Comparison of ENCODE assay signal across 11 mouse cellular contexts in the genomic region with DNA sequence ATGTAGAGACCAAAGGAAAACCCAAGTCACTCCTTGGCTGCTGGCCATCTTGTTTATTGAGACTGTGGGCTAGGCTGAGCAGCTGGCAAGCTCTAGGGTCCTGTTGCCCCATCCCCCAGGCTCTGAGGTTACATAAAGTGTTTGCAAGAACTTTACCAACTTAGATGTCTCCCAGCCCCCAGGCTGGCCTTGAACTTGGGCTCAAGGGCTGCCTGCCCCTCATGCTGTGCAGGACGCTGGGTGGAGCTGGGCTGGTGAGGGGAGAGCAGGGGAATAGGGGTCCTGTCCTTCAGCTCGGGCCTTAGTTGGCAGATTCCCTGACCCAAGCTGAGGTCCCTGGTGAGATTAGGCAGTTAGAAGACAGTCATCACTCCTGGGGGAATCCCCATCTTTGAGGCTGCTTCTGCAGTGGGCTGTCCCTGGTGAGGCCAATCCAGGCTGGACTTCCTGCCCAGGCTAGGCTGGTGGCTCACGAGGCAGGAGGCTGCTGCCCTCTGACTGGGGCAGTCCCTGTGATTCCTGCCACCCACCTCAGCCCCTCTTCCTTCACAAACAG. TPM values are rescaled to one million over a fixed set of nuclear protein-coding genes. Genes with fewer than 3 reads are reported as not detected.
DNase-seq lines count a peak whose midpoint lies in the region; ATAC-seq and TF ChIP-seq lines count a peak whose summit lies in the region.
"Had no signal": no experiment of that assay in that cellular context is flagged by ENCODE, and none has a peak within 500 bp of the region (broad histone marks: within the 10 kb centered on the region; RNA-seq: fewer than 3 reads in every experiment).

No protein-coding gene starts in this region.

- H3K27ac ChIP-seq in limb, embryonic 12.5 days = 0 out of 2 replicates have a peak overlapping the region, but pooled peaks have one; percentile 7
- no peak overlapping the region; the same call in 1 of the 2 replicates for H3K27ac ChIP-seq in limb, embryonic 10.5 days
- peak overlapping the region; percentile 9; the same call in 1 of the 2 replicates for H3K27ac ChIP-seq in lung, postnatal 0 days (ENCODE audit: low read length)
- H3K27ac ChIP-seq: forebrain, embryonic 13.5 days; heart, embryonic 15.5 days; liver, embryonic 14.5 days had no signal

- no peak for DNase-seq in limb, embryonic 10.5 days (ENCODE audit: low spot score)
- DNase-seq in CD4-positive, CD25-positive, alpha-beta regulatory T cell, adult 2 months (ENCODE audit: low read depth, low spot score) = peak; percentile 53
- peak; percentile 53 for DNase-seq in adipocyte (ENCODE audit: low spot score)
- DNase-seq in lung, postnatal 0 days (ENCODE audit: low spot score) = peak; percentile 50
- no peak for DNase-seq in left cerebral cortex, postnatal 36 days (ENCODE audit: low spot score in 2 of 2)
- no peak for DNase-seq in spleen, postnatal 14 days (ENCODE audit: low spot score in 2 of 2)
- DNase-seq: kidney, postnatal 14 days had no signal

- no peaks in the 10 kb centered on the region for H3K27me3 ChIP-seq in limb, embryonic 12.5 days
- no peaks in the 10 kb centered on the region for H3K27me3 ChIP-seq in limb, embryonic 10.5 days (ENCODE audit: low read depth, poor library complexity, severe bottlenecking)
- no peaks in the 10 kb centered on the region for H3K27me3 ChIP-seq in lung, postnatal 0 days (replicated peaks; ENCODE audit: insufficient read depth, low read length)
- H3K27me3 ChIP-seq: forebrain, embryonic 13.5 days; heart, embryonic 15.5 days had no signal

- no peak for TF ChIP-seq CTCF in lung, postnatal 0 days (IDR thresholded peaks at IDR 0.05)

- no peak for TF ChIP-seq EP300 in lung, postnatal 0 days (IDR thresholded peaks at IDR 0.05)

- ATAC-seq in limb, embryonic 12.5 days (ENCODE audit: insufficient number of reproducible peaks, insufficient read depth, low FRiP score, low TSS enrichment, low read depth) = no peak
- ATAC-seq in lung, postnatal 0 days = no peak
- ATAC-seq: forebrain, embryonic 13.5 days had no signal

- intact Hi-C loops in left cerebral cortex, postnatal 36 days (cut with DNase I) = no loop called here

- 0 out of 2 replicates have a peak overlapping the region, but pooled peaks have one; percentile 15 for H3K4me2 ChIP-seq in limb, embryonic 12.5 days
- no peak overlapping the region for H3K4me2 ChIP-seq in lung, postnatal 0 days (replicated peaks; ENCODE audit: low read depth, low read length)
- H3K4me2 ChIP-seq: forebrain, embryonic 13.5 days; heart, embryonic 15.5 days had no signal

- H3K4me1 ChIP-seq in limb, embryonic 12.5 days (replicated peaks) = peaks cover 26% of the 10 kb centered on the region
- H3K4me1 ChIP-seq in limb, embryonic 10.5 days = peaks cover 31% of the 10 kb centered on the region; the same call in 1 of the 2 replicates
- peaks cover 31% of the 10 kb centered on the region for H3K4me1 ChIP-seq in lung, postnatal 0 days (ENCODE audit: insufficient read depth, low read depth, low read length)

- 49% methylated on average over 3 of the region's 3 CpGs for WGBS in limb, embryonic 12.5 days
- 75% methylated on average over 3 of the region's 3 CpGs for WGBS in limb, embryonic 10.5 days
- 33% methylated on average over 3 of the region's 3 CpGs for WGBS in lung, postnatal 0 days

- no peak overlapping the region for H3K9ac ChIP-seq in limb, embryonic 12.5 days (replicated peaks)
- H3K9ac ChIP-seq in lung, postnatal 0 days (replicated peaks; ENCODE audit: low read depth) = no peak overlapping the region
- H3K9ac ChIP-seq: forebrain, embryonic 13.5 days; heart, embryonic 15.5 days; liver, embryonic 14.5 days had no signal

- no peaks in the 10 kb centered on the region for H3K36me3 ChIP-seq in limb, embryonic 12.5 days
- no peaks in the 10 kb centered on the region for H3K36me3 ChIP-seq in limb, embryonic 10.5 days
- no peaks in the 10 kb centered on the region for H3K36me3 ChIP-seq in lung, postnatal 0 days (ENCODE audit: insufficient read depth, low read length)
- H3K36me3 ChIP-seq: heart, embryonic 15.5 days had no signal

- H3K4me3 ChIP-seq in limb, embryonic 12.5 days (replicated peaks) = no peak overlapping the region
- no peak overlapping the region for H3K4me3 ChIP-seq in limb, embryonic 10.5 days
- H3K4me3 ChIP-seq in lung, postnatal 0 days (ENCODE audit: low read depth, low read length) = no peak overlapping the region
- H3K4me3 ChIP-seq: forebrain, embryonic 13.5 days; heart, embryonic 15.5 days had no signal

- H3K9me3 ChIP-seq in limb, embryonic 12.5 days = peaks cover 5% of the 10 kb centered on the region; the same call in 1 of the 2 replicates
- no peaks in the 10 kb centered on the region for H3K9me3 ChIP-seq in limb, embryonic 10.5 days (replicated peaks)
- H3K9me3 ChIP-seq in lung, postnatal 0 days (ENCODE audit: low read length) = no peaks in the 10 kb centered on the region
- H3K9me3 ChIP-seq: forebrain, embryonic 13.5 days; heart, embryonic 15.5 days had no signal

RNA-seq across cellular contexts. Expression of a gene that starts 37.3 kb away (rescaled TPM):
- polyA plus RNA-seq in limb, embryonic 12.5 days (2016; fragmentation: Nextera tagmentation; extraction: Ambion mirVana) = 19.4 and 20.6 TPM in 2 replicates
- polyA plus RNA-seq in limb, embryonic 10.5 days (2016; fragmentation: Nextera tagmentation; extraction: Ambion mirVana) = 4.5 and 9.8 TPM in 2 replicates
- 131 and 145 TPM in 2 replicates for polyA plus RNA-seq in lung, postnatal 0 days (2015; fragmentation: Nextera tagmentation; extraction: Ambion mirVana)
- total RNA-seq in left cerebral cortex, postnatal 36 days (2021) = 10 to 100 TPM; 17.4 to 23.9 TPM

RNA-seq across cellular contexts. Expression of a gene that starts 47.6 kb away (rescaled TPM):
- 6.2 and 6.4 TPM in 2 replicates for polyA plus RNA-seq in limb, embryonic 12.5 days (2016; fragmentation: Nextera tagmentation; extraction: Ambion mirVana)
- polyA plus RNA-seq in limb, embryonic 10.5 days (2016; fragmentation: Nextera tagmentation; extraction: Ambion mirVana) = 4.3 and 4.5 TPM in 2 replicates
- polyA plus RNA-seq in lung, postnatal 0 days (2015; fragmentation: Nextera tagmentation; extraction: Ambion mirVana) = 1.0 and 1.4 TPM in 2 replicates
- 100 to 1,000 TPM in 1 of 2 experiments, 10 to 100 TPM in 1; 97.9 to 136 TPM for total RNA-seq in left cerebral cortex, postnatal 36 days (2021)

RNA-seq across cellular contexts. Expression of a gene that starts 49.1 kb away (rescaled TPM):
- 74.8 and 75.2 TPM in 2 replicates for polyA plus RNA-seq in limb, embryonic 12.5 days (2016; fragmentation: Nextera tagmentation; extraction: Ambion mirVana)
- 85.0 and 85.4 TPM in 2 replicates for polyA plus RNA-seq in limb, embryonic 10.5 days (2016; fragmentation: Nextera tagmentation; extraction: Ambion mirVana)
- polyA plus RNA-seq in lung, postnatal 0 days (2015; fragmentation: Nextera tagmentation; extraction: Ambion mirVana) = 6.9 and 7.3 TPM in 2 replicates
- total RNA-seq in left cerebral cortex, postnatal 36 days (2021) = 10 to 100 TPM; 17.6 to 21.2 TPM

RNA-seq across cellular contexts. Expression of a gene that starts 58.3 kb away (rescaled TPM):
- polyA plus RNA-seq in limb, embryonic 12.5 days (2016; fragmentation: Nextera tagmentation; extraction: Ambion mirVana) = 0.33 TPM in 1 of 2 replicates, not detected in the other
- 0.11 and 0.18 TPM in 2 replicates for polyA plus RNA-seq in limb, embryonic 10.5 days (2016; fragmentation: Nextera tagmentation; extraction: Ambion mirVana)
- not detected in 2 replicates for polyA plus RNA-seq in lung, postnatal 0 days (2015; fragmentation: Nextera tagmentation; extraction: Ambion mirVana)
- 100 to 1,000 TPM; 102 to 111 TPM for total RNA-seq in left cerebral cortex, postnatal 36 days (2021)
- polyA plus RNA-seq: heart, embryonic 15.5 days; liver, embryonic 14.5 days had no signal

Comparison
In these comparisons a context has a peak if more than half of its experiments do, and no peak if none do; other contexts are left out.
1. DNase-seq: peak in CD4-positive, CD25-positive, alpha-beta regulatory T cell, adult 2 months (single experiment), adipocyte (single experiment) and lung, postnatal 0 days (single experiment); none in limb, embryonic 10.5 days (single experiment), left cerebral cortex, postnatal 36 days (0 of 2) and spleen, postnatal 14 days (0 of 2).